8 mouse cellular contexts compared by ENCODE assay signal in genomic region chr5:43354351-43354942, GRCm38 (mm10).
DNase-seq lines count a peak whose midpoint lies in the region; ATAC-seq lines count a peak whose summit lies in the region.

No protein-coding gene starts in this region.

- H3K36me3 ChIP-seq in forebrain, embryonic 12.5 days (replicated peaks), result no peaks in the 10 kb centered on the region
- H3K36me3 ChIP-seq in limb, embryonic 13.5 days, result no peaks in the 10 kb centered on the region
- H3K36me3 ChIP-seq in midbrain, embryonic 12.5 days, result no peaks in the 10 kb centered on the region

- peak; percentile 5 for DNase-seq in ovary, postnatal 36 days (ENCODE audit: low spot score)
- no peak for DNase-seq in ovary, postnatal 14 days (ENCODE audit: low spot score)
- DNase-seq in gastrocnemius, postnatal 10 days, result no peak
- no peak for DNase-seq in retina, postnatal 1 day
- DNase-seq in layer of hippocampus, adult 11-12 months (ENCODE audit: low spot score), result no peak

- H3K9me3 ChIP-seq in forebrain, embryonic 12.5 days, result no peaks in the 10 kb centered on the region
- H3K9me3 ChIP-seq in limb, embryonic 13.5 days, result no peaks in the 10 kb centered on the region
- H3K9me3 ChIP-seq in midbrain, embryonic 12.5 days, result no peaks in the 10 kb centered on the region

- peak overlapping the region; percentile 21; the same call in 1 of the 2 replicates for H3K9ac ChIP-seq in forebrain, embryonic 12.5 days
- H3K9ac ChIP-seq in limb, embryonic 13.5 days, result no peak overlapping the region; the same call in 1 of the 2 replicates
- 0 out of 2 replicates have a peak overlapping the region, but pooled peaks have one; percentile 28 for H3K9ac ChIP-seq in midbrain, embryonic 12.5 days (replicated peaks)

- WGBS in forebrain, embryonic 12.5 days, result 53% methylated on average over 14 of the region's 14 CpGs
- 39% methylated on average over 14 of the region's 14 CpGs for WGBS in limb, embryonic 13.5 days
- 43% methylated on average over 14 of the region's 14 CpGs for WGBS in midbrain, embryonic 12.5 days

- H3K4me2 ChIP-seq in forebrain, embryonic 12.5 days, result peak overlapping the region; percentile 56
- peak overlapping the region; percentile 66 for H3K4me2 ChIP-seq in limb, embryonic 13.5 days (replicated peaks)
- H3K4me2 ChIP-seq in midbrain, embryonic 12.5 days (replicated peaks), result peak overlapping the region; percentile 56

- H3K27ac ChIP-seq in forebrain, embryonic 12.5 days, result no peak overlapping the region
- no peak overlapping the region; the same call in 1 of the 2 replicates for H3K27ac ChIP-seq in limb, embryonic 13.5 days
- no peak overlapping the region for H3K27ac ChIP-seq in midbrain, embryonic 12.5 days (replicated peaks)

- no peaks in the 10 kb centered on the region for H3K27me3 ChIP-seq in forebrain, embryonic 12.5 days
- H3K27me3 ChIP-seq in limb, embryonic 13.5 days, result no peaks in the 10 kb centered on the region
- no peaks in the 10 kb centered on the region for H3K27me3 ChIP-seq in midbrain, embryonic 12.5 days

- peaks cover 14% of the 10 kb centered on the region for H3K4me1 ChIP-seq in forebrain, embryonic 12.5 days
- peaks cover 26% of the 10 kb centered on the region for H3K4me1 ChIP-seq in limb, embryonic 13.5 days
- peaks cover 18% of the 10 kb centered on the region for H3K4me1 ChIP-seq in midbrain, embryonic 12.5 days

- ATAC-seq in forebrain, embryonic 12.5 days (ENCODE audit: low FRiP score), result 0 out of 2 replicates have a peak, but pooled peaks have one; percentile 1
- no peak for ATAC-seq in limb, embryonic 13.5 days (ENCODE audit: low FRiP score, low read depth)
- peak; percentile 3; the same call in 1 of the 2 replicates for ATAC-seq in midbrain, embryonic 12.5 days (ENCODE audit: low FRiP score, low read depth)

- peak overlapping the region; percentile 35 for H3K4me3 ChIP-seq in forebrain, embryonic 12.5 days (replicated peaks)
- H3K4me3 ChIP-seq in limb, embryonic 13.5 days, result peak overlapping the region; percentile 42
- H3K4me3 ChIP-seq in midbrain, embryonic 12.5 days, result peak overlapping the region; percentile 38
